Mouse (Mus musculus): ENCODE data around the gene 4930519P11Rik. TPM values are rescaled to one million over a fixed set of nuclear protein-coding genes. Genes with fewer than 3 reads are reported as not detected.
A peak's percentile ranks its signal among the peaks of the same experiment; 100 is the strongest.

4930519P11Rik gene
- total and polyA plus RNA-seq, 3 experiments: not detected

GRCm38 (mm10) chr2:154642712-154643385 is 29.6 kb upstream of the 4930519P11Rik start:
- TF ChIP-seq USF1 (IDR thresholded peaks at IDR 0.05; ENCODE audit: low read depth, low read length): no peak
- TF ChIP-seq MAFK (IDR thresholded peaks at IDR 0.05; ENCODE audit: insufficient replicate concordance, low read length): no peak
- TF ChIP-seq CHD2 (IDR thresholded peaks at IDR 0.05; ENCODE audit: low read length): no peak
- TF ChIP-seq CTCF (conservative IDR thresholded peaks at IDR 0.05 in 1 of 2, IDR thresholded peaks at IDR 0.05 in 1 of 2; ENCODE audit: low read depth in 2 of 2, low read length in 2 of 2): 0 out of 4 replicates have a peak, but pooled peaks of 1 of the 2 experiments have one; percentile 2
- no peak overlapping the region for H3K9ac ChIP-seq (ENCODE audit: insufficient read depth, low read depth)
- no peak overlapping the region for H3K4me3 ChIP-seq (replicated peaks in 1 of 3; ENCODE audit: low read depth in 2 of 3, low read length in 2 of 3, poor library complexity in 1 of 3)
- no peak overlapping the region for H3K27ac ChIP-seq (ENCODE audit: insufficient read depth, low read depth)
- no peak for DNase-seq (ENCODE audit: extremely low read depth)
- no peaks in the 10 kb centered on the region for H3K79me2 ChIP-seq (replicated peaks; ENCODE audit: control insufficient read depth, extremely low read depth, insufficient read depth, poor library complexity, severe bottlenecking)
- H3K4me1 ChIP-seq (ENCODE audit: control insufficient read depth in 1 of 2, insufficient read depth in 2 of 2): peaks cover 0 to 9% of the 10 kb centered on the region in 2 experiments; a peak in 2 of 4 replicates
- peaks cover 7% of the 10 kb centered on the region for H3K9me3 ChIP-seq (replicated peaks; ENCODE audit: low read length)
- dilution Hi-C loops (cut with MboI; ENCODE audit: extremely low pct_ligation_motif_present, extremely low pct_unique_long_range_greater_than_20kb, low sequenced_read_pairs): no loop called here
- H3K4me2 ChIP-seq (ENCODE audit: insufficient read depth, low read depth, poor library complexity, severe bottlenecking): no peak overlapping the region
- no peaks in the 10 kb centered on the region for H3K27me3 ChIP-seq (replicated peaks)
- in situ Hi-C loops (cut with MboI; ENCODE audit: low pct_ligation_motif_present, low pct_unique_long_range_greater_than_20kb, low sequenced_read_pairs): no loop called here
- peaks cover 4 to 69% of the 10 kb centered on the region in 2 experiments for H3K36me3 ChIP-seq (replicated peaks in 1 of 2; ENCODE audit: control insufficient read depth in 1 of 2, insufficient read depth in 1 of 2, low read length in 1 of 2)

GRCm38 (mm10) chr2:154642005-154642459 is 28.8 kb upstream of the 4930519P11Rik start:
- dilution Hi-C loops (cut with MboI; ENCODE audit: extremely low pct_ligation_motif_present, extremely low pct_unique_long_range_greater_than_20kb, low sequenced_read_pairs): no loop called here
- Histone ChIP-seq H3K27me3 (replicated peaks) (no peaks in the 10 kb centered on the region), H3K4me2 (ENCODE audit: insufficient read depth, low read depth, poor library complexity, severe bottlenecking) (no peak overlapping the region), H3K79me2 (replicated peaks; ENCODE audit: control insufficient read depth, extremely low read depth, insufficient read depth, poor library complexity, severe bottlenecking) (no peaks in the 10 kb centered on the region), H3K4me3 (replicated peaks in 1 of 3; ENCODE audit: low read depth in 2 of 3, low read length in 2 of 3, poor library complexity in 1 of 3) (no peak overlapping the region), H3K9me3 (replicated peaks; ENCODE audit: low read length) (peaks cover 9% of the 10 kb centered on the region), H3K4me1 (ENCODE audit: control insufficient read depth in 1 of 2, insufficient read depth in 2 of 2) (peaks cover 0 to 9% of the 10 kb centered on the region in 2 experiments; a peak in 2 of 4 replicates), H3K36me3 (replicated peaks in 1 of 2; ENCODE audit: control insufficient read depth in 1 of 2, insufficient read depth in 1 of 2, low read length in 1 of 2) (peaks cover 6 to 75% of the 10 kb centered on the region in 2 experiments), H3K27ac (ENCODE audit: insufficient read depth, low read depth) (no peak overlapping the region), H3K9ac (ENCODE audit: insufficient read depth, low read depth) (no peak overlapping the region)
- TF ChIP-seq TCF12 (IDR thresholded peaks at IDR 0.05; ENCODE audit: low read depth, low read length) (no peak), GABPA (IDR thresholded peaks at IDR 0.05; ENCODE audit: insufficient replicate concordance, low read depth, low read length) (no peak), JUND (conservative IDR thresholded peaks at IDR 0.05; ENCODE audit: low read depth, low read length) (no peak), CHD1 (IDR thresholded peaks at IDR 0.05; ENCODE audit: low read depth, low read length) (no peak), E2F4 (IDR thresholded peaks at IDR 0.05; ENCODE audit: insufficient replicate concordance, low read depth, low read length) (no peak), JUN (IDR thresholded peaks at IDR 0.05; ENCODE audit: insufficient read depth, low read depth, low read length) (no peak), SMC3 (IDR thresholded peaks at IDR 0.05; ENCODE audit: low read depth, low read length) (no peak), ZKSCAN1 (IDR thresholded peaks at IDR 0.05; ENCODE audit: borderline replicate concordance, low read depth, low read length) (no peak), SIN3A (IDR thresholded peaks at IDR 0.05; ENCODE audit: low read length) (no peak), UBTF (IDR thresholded peaks at IDR 0.05; ENCODE audit: low read depth, low read length) (no peak), PAX5 (IDR thresholded peaks at IDR 0.05; ENCODE audit: low read length) (no peak), HCFC1 (IDR thresholded peaks at IDR 0.05; ENCODE audit: low read depth, low read length) (no peak), MXI1 (IDR thresholded peaks at IDR 0.05; ENCODE audit: low read depth, low read length) (no peak), ZNF384 (IDR thresholded peaks at IDR 0.05; ENCODE audit: low read depth, low read length) (no peak), MYC (IDR thresholded peaks at IDR 0.05; ENCODE audit: low read depth, low read length) (no peak), CTCF (conservative IDR thresholded peaks at IDR 0.05 in 1 of 2, IDR thresholded peaks at IDR 0.05 in 1 of 2; ENCODE audit: low read depth in 2 of 2, low read length in 2 of 2) (no peak), TBP (conservative IDR thresholded peaks at IDR 0.05; ENCODE audit: low read depth, low read length) (no peak), MAFK (IDR thresholded peaks at IDR 0.05; ENCODE audit: insufficient replicate concordance, low read length) (no peak)
- in situ Hi-C loops (cut with MboI; ENCODE audit: low pct_ligation_motif_present, low pct_unique_long_range_greater_than_20kb, low sequenced_read_pairs): no loop called here
- DNase-seq (ENCODE audit: extremely low read depth): no peak
